Mouse (Mus musculus) right cerebral cortex, adult 18-20 months (tissue): ENCODE measurements around the gene Grid2.

Experiments used
- DNase-seq: peaks from one replicate; pipeline ENCODE4 v3.0.0; 2022; ENCODE audit warnings: mixed read lengths

Gene Grid2

GRCm38 (mm10) chr6:64733311-64733710 is 1477.6 kb downstream of the Grid2 start:
- no peak for DNase-seq

- peak; percentile 9 for DNase-seq
Observed at GRCm38 (mm10) chr6:64734441-64735320, 1479.0 kb downstream of the Grid2 start.

- no peak for DNase-seq
Observed at GRCm38 (mm10) chr6:64736317-64736716, 1480.6 kb downstream of the Grid2 start.

- no peak for DNase-seq
Observed at GRCm38 (mm10) chr6:64742915-64743489, 1487.3 kb downstream of the Grid2 start.
